Mouse (Mus musculus): ENCODE measurements at regions not wholly inside any gene's neighbourhood (a gene's known extent, or its start where the extent isn't known, plus 50 kb on each side); places are given as distances from the start of the nearest gene placed in this dataset.

DNA sequence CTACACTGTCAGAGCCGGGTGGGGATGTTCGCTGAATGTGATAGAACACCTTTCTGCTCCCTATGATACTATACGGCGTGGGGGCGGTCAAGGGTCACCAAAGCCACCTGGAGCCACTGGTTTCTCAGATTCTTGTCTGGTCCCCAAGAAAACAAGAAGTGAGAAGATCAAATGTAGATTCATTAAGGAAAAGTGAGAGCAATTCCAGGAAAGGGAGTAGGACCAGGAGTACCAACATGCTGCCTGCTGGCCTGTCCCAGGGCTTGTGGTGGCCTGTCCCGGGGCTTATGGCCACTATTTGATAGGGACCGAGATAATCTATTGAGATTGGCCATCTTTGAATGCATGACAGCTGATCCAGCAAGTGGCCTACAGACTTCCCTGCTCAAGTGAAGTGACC, 58.8 kb upstream of the Fut8 start:
- DNase-seq (ENCODE audit: low spot score): no peak

DNA sequence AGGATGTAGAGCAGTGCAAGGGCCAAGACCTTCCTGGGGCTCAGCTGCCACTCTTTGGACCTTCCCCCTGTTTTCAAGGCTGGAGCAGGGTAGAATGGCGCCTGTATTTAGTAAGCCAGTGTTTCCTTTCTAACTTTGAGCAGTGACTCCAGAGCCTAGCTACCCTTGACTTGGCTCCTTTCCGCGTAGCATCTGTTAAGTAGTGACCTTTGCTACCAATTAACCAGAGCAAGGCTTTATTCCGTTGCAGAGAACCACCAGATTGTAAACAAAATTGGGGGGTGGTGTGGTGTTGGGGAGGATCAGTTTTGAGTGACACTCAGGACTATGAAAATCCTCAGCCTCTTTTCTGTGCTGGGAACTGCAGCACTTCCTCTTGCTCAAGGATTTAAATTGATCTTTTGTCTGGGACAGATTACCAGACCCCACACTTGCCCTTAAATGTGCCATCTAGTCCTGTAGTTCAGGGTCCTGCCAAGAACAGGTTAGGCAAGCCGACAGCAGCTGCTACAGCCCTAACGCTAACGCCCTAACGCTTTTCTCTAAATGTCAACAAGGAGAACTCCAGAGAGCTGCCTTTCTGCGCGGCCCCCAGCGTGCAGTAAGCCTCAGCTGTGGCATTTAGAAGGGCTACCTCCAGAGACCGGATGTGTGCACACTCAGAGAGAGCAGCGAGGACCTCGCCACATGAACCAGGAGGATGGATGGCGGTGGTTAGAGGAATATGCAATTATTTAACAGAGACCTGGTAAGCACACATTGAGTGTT, 59.9 kb upstream of the Fut8 start:
- DNase-seq (ENCODE audit: low spot score): peak; percentile 71

DNA sequence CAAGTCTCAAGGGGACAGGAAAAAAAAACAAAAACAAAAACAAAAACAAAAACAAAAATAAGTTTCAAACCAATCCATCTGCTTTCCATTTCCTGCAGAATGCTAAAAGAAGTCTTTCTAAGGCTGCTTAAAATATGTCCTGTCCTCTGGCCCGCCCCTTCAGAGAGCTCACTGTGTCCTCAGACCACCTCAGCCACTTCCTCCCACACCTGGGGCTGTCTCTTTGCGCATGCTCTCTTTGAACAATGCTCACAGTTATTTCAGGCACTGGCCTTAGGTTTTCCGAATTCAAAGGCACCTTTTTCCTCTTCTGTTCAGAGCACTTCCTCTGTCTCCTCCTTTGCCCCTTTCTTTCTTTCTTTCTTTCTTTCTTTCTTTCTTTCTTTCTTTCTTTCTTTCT, 60.6 kb upstream of the Fut8 start:
- peak; percentile 85 for DNase-seq (ENCODE audit: low spot score)

DNA sequence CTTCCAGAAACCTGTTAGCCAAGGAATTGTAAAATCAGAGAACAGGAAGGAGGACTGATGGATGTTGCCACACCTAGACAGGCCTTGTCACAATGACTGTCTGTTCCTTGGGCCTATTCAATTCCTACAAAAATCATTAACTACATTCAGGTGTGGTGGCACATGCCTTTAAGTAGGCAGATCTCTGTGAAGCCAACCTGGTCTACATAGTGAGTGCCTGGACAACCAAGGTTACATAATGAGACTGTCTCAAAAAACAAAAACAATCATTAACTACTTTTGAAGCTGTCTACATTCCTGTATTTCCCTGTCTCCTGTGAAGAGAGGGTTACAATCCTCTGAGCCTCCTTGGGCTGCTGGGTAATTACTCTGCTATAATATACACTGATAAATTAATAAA, 63.9 kb upstream of the Fut8 start:
- DNase-seq (ENCODE audit: low spot score): no peak

DNA sequence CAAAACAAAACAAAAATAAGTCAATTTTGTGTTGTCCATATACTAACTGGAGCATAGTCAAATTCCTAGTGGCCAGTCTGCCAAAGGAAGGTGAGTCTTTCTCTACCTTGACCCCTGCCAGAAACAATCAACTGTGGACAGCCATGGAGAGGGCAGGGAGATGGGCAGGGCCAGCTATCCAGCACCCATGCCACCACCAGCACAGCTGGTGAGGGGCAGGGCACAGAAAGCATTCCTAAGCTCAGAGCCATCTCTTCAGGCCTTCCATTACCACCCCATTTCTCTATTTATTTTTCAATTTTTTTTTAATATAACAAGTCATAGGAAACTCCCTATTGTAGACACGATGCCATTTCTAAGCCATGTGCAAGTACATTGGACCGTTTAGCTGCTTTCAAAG, 65.4 kb upstream of the Fut8 start:
- no peak for DNase-seq (ENCODE audit: low spot score)

DNA sequence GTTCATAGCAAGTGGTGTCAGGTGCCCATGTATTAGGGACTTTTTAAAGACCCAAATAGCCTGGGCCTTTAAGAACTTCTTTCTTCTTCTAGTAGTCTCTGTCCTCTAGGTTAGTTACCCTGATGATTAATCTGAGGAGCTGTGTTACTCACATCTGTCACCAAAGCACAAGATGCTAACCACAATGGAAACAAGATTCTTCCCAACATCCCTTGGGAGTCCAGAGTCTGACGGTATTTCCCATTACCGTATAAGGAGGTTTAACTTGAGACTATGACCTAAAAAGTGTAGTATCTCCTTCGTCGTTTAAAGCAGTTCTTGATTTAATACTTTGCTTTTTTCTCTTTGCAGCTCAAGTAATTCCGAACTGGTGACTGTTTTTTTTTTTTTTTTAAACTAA, 67.7 kb upstream of the Fut8 start:
- no peak for DNase-seq (ENCODE audit: low spot score)

DNA sequence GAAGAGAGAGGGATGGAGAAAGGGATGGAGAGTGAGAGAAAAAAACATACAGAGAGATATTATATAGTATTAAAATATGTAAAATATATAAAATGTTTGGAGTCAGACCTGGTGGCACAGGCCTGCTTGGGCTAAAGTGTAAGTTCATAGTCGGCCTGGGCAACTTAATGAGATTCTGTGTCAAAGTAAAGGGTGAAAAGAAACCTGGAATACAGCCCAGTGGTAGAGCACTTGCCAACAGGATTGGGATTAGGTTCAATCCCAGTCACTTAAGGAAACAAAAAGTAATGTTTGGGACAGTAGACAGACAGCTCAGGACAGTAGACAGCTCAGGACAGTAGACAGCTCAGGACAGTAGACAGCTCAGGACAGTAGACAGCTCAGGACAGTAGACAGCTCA, 69.6 kb upstream of the Fut8 start:
- no peak for DNase-seq (ENCODE audit: low spot score)

DNA sequence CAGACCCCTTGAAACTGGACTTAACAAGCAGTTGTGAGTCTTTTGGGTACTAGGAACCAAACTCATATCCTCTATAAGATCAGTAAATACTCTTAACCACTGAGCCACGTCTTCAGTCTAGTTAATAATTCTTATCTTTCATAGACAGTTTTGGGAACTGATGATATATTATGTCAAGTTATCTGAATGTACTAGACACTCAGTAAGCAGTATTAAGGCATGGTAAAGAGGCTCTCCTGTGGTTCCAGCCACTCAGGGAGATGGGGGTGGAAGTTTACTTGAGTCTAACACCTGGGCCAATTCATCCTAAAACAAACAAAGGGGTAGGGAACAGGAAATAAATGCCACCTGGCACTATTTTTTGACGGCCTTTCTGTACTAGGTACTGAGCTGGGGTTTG, 81.2 kb upstream of the Fut8 start:
- DNase-seq (ENCODE audit: low spot score): no peak

DNA sequence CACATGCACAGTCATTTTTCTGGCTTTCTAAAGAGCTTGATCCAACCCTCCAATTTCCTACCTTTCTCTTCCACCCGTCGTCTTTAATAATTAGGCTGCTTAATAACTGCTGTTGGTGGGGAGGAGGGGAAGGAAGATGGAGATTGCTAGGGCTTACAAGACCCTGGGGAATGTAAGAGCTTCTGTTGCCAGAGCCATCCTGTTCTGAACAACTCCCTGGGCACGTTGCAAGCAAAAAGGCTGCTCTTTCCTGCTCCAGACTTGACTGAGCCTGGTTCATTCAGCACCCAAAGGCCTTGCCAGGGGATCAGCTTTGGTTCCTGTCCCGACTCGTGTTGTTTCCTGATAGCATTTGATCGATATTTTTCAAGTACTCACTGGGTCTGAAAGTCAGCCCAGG, 82.3 kb upstream of the Fut8 start:
- DNase-seq (ENCODE audit: low spot score): no peak

DNA sequence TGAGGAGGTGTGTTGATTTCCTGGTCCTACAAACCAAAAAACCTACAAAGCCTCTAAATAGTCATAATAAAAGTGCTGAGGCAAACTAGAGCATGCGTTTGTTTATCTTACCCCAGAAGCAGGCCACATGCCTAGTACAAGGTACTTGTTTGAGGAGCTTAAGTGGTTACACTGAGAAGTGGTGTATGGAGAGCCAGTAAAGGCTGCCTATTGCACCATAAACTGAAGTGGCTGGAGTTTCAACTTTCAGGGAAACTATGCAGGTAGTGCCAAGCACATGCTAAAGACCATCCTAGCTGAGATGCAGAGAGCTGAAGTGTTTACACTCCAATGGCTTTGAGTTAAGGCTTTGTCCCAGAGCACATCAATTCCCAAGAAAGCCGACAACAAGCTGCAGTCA, 86.5 kb upstream of the Fut8 start:
- no peak for DNase-seq (ENCODE audit: low spot score)

DNA sequence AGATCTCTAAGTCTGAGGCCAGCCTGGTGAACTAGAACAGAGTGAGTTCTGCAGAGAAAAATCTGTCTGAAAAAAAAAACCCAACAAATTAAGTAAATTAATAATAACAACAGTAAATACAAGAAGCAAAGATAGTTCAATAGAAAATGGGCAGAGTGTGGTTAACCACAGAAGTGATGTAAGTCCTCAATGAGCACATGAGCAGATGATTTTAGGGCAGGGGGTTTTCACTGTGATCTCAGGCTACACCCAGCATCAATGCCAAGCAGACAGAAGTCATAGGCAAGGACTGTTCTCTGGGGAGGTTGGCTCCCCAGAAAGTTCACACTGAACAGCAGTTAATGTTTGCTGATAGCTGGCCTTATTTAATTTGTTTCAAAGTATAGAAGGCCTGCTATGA, 88.1 kb upstream of the Fut8 start:
- DNase-seq (ENCODE audit: low spot score): no peak

DNA sequence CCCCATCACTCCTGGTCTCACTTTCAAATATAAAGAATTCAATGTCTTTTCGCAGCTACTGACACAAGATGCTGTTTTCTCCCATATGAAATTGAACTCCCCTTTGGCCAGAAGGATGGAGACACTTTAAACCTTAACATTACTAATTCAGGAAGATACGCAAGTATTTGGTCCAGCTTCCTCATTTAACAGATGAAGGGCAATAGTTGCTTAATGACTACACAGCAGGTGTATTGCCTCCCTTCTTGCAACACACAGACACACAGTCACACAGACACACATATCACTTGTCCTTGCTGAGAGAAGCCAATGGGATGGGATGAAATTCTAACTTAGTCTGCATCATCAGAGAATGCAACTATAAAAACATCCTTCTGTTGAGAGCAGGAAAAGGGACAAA, 89.8 kb upstream of the Fut8 start:
- DNase-seq (ENCODE audit: low spot score): no peak

DNA sequence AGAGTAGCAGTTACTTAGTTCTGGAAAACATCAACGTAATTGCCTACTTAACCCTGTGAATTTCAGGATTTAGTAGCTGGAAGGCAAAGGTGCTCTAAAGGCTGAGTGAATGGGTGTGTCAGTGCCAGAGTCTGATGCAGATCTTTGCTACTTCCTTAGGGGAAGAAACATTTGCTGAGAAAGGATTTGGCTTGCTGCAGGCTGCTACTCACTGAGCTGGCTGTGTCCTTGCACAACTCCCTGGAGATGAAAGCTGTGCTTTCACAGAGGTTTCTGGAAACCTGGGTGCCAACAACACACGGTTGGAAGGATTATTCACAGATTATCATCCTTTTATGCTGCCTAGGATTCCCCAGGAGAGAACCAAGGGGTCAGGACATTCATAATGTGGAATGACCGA, 94.0 kb upstream of the Fut8 start:
- no peak for DNase-seq (ENCODE audit: low spot score)

DNA sequence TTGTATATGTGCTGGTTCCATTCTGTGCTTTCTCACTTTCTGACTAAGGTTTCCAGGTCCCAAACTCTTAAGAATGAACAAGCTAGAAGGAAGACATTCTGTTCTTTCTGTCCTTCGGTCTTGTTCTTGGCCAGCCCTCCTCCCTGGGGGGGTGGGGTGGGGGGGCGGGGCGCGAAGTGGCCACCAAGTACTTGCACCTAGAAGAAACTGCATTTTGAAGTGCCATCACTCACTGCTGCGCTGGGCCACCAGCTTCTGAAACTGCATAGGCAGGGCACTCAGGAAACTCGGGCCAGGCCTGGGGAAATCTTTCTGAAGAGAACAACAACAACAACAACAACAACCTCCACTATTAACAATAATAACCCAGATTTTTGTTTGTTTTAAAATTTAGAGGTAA, 94.4 kb upstream of the Fut8 start:
- no peak for DNase-seq (ENCODE audit: low spot score)

DNA sequence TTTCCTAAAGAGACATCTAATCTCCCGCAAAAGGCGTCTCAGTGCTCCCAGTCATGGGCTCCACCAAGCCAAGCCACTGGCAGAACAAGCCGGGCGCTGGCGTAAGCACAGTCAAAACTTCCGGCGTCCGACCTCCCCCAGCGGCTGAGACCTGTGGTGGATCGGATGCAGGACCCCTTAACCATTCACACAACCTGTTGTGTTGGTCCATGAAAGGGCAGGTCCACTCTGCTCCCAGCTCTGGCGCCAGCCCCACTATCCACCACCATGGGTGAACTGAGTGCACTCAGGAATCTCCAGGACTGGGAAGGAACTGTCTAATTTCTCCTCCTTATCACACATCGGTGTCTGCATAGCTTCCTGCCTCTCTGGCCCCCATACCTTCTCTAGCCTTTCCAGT, 94.8 kb upstream of the Fut8 start:
- no peak for DNase-seq (ENCODE audit: low spot score)

DNA sequence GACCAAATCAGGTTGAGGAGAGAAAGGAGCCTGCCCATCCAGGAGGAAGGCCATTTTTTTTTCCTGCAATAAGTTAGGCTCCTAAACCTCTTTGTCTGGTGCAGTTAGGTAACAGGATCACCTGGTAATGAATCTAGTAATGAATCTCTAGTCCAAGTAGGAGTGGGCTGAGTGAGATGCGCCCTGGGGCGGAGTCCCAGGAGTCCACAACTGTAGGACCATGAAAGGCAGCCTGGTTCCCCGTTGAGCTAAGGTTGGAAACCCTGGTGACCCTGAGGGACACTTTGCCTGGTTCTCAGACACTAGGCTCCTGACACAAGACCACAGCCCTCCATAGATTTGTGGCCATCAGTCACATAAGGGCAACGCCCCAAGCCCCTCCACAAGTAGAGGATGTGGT, 95.7 kb upstream of the Fut8 start:
- DNase-seq (ENCODE audit: low spot score): no peak

DNA sequence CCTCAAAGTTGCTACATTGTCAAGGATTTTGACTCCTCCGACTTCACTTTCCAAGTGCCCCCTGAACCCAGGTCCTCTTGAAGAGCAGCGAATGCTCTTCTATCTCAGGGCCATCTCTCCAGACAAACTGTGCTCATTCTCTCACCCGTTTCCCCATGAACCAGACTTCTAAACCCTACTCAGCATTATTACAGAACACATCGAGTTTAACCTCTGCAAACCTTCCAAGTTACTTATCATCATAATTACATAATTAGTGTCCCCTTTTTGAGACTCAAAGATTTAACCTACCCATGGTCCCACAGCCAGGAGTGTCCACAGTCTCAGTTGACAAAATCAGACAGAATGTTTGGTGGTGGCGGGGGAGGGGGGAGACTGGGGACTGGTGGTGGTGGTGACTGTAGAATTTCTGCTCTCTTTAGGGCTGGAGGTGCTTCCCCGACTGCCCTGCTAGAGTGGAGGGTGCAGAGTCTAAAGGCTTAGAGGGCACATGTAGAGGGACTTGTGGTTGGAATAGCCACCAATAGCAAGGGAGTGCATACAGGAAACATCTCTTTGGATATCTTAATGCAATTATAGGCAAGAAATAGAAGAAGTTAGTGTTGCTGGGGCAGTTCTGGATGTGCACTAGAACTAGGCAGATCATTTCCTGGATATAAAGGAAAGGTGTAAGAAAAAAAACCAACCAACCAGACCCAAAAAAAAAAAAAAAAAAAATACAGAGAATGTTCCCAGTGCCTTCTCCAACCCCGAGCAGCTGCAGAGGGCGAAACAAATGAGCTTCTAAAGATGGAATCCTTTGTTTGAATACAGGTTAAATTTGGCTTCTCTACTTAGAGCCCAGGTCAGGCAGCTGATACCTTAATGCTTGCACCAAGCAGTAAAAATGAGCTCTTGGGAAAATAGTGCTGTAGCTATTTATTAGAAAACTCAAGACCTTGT, 96.4 kb upstream of the Fut8 start:
- DNase-seq (ENCODE audit: low spot score): no peak

DNA sequence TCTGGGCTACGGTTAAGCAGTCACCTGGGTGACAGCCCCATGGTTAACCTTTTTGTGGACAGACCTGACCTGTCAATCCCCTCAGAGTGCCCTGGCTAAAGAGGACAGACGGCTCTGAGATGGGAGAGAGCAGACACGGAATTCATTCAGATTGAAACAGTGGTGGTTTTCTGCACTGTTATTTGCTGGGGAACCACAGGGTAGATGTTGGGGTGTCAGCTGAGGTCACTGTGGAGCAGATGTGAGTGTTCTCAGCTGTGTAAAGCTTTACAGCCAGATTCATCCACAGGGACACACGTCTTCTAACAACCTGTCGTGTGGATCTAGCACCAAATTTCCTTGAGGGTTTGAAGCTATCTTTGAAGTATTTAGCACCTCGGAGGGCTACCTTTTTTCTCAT, 97.3 kb upstream of the Fut8 start:
- no peak for DNase-seq (ENCODE audit: low spot score)

DNA sequence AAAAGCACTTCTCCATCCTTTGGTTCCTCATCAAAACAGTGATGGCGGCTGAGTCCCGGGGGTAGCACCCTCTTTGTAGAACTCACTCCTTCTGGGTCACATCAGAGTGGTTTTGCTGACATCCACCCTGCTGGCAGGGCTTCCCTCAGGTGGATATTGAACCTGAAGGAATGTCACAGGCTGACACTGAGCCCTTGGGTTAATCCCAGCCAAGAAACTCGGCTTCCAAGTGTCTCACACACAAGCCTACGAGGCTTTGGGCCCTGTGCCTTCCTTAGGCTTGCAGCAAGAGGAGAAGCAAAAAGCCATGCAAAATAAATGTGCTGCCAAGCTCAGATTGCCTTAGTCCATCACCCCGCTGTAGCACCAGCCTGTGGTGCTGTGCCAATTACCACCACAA, 97.8 kb upstream of the Fut8 start:
- no peak for DNase-seq (ENCODE audit: low spot score)

DNA sequence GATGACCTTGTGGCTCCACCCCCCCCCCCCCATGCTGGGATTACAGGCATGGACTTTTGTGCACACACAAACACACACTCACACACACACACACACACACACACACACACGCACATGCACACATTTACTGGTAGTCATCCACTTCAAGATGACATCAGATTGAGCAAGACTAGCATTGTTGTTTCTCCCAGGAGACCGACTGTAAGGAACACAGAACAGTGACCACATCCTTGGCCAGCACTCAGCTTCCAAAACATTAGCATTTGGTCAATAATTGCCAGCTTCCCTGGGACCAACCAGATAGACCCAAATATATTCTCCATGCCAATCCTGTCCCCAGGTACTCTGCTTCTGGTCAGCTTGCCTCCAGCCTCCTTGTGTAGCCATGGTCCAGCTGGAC, 98.2 kb upstream of the Fut8 start:
- no peak for DNase-seq (ENCODE audit: low spot score)

DNA sequence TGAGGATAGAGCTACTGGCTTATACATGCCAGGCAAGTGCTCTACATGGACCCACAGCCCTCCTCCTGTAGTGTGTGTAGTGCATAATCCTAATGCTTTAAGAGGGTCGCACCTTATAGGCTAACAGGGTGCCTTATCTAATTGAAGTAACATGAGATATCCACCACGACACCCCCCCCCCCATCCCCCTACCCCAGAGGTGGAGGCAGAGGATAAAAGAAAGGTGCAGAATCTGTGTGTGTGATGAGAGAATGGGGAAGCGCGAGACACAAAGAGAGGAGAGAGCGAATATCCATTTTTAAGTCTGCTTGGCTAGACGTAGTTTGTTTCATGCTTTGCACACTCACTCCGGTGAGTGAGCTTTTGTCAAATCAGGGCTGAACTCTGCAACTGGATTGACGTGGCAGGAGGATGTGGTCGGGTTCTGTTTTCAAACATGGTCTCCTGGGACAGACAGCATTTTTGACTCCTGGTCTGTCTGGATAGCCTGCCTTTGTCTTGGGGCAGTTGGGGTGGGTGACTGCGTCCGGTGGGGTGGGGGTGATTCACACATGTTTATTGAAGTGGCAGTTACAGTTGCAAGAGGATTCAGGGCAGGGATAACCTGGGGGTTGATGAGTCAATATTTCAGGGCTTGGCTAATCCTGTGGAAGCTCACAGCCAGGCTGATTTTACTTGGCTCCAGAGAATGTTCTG, 99.3 kb upstream of the Fut8 start:
- DNase-seq (ENCODE audit: low spot score): peak; percentile 62

DNA sequence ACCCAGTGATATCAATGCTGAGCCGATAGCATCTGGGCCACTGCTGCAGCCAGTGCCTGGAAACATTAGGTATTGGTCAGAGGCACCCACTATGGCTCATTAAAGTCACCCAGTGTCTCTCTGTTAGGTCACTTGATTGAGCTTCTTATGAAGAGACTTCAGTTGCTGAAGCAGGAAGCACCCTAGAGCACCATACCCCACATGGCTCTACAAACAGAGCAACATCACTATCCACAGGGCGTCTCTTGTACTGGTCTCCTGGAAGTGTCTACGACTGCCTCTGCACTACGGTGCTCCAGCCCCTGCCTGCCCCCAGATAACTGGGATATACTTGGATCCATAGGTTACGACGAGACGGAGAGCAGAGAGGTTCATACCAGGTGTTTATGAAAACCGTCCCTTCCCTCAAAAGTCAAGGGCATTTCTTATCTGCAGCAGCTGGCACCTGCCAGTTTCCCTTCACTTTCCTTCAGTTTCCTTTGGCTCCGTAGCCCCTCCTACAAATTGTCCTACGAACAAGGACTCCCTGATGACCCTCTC, 100.6 kb upstream of the Fut8 start:
- peak; percentile 40 for DNase-seq (ENCODE audit: low spot score)

Measured in thymus, postnatal 0 days (tissue).